Mouse (Mus musculus): ENCODE results near the gene Abhd5. TPM values are rescaled to one million over a fixed set of nuclear protein-coding genes. Genes with fewer than 3 reads are reported as not detected.

Gene Abhd5
- polyA plus RNA-seq, 1 experiment from 2014 or later: 15.9 TPM

DNA sequence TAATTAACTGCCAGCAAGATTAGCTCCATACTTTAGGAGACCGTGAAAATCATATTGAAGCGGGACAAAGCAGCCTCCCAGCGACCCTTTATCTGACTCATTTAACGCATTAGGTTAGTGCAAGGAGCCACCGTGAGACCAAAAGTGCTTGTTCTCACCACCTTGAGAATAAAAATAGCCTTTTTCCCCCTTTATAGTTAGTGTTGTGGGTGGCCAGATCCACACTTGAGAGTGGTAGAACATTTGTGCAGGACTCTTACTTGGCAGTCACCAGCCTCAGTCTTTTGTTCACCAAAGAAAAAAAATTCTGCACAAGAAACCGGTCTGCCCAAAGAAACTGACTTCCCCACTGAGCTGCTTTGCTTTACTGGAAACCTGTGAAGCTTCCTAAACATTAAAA is 29.6 kb downstream of the Abhd5 start:
- no peak overlapping the region for H3K4me2 ChIP-seq
- WGBS (ENCODE audit: insufficient replicate concordance): 76% methylated on average over 6 of the region's 6 CpGs
- ATAC-seq (replicated peaks; ENCODE audit: insufficient number of reproducible peaks, low FRiP score, low TSS enrichment): no peak
- H3K27ac ChIP-seq (ENCODE audit: low read depth, low read length): no peak overlapping the region
- H3K27me3 ChIP-seq (ENCODE audit: control insufficient read depth, insufficient read depth, low read length): no peaks in the 10 kb centered on the region
- peaks cover 2% of the 10 kb centered on the region; the same call in 1 of the 2 replicates for H3K36me3 ChIP-seq (ENCODE audit: control insufficient read depth, insufficient read depth, low read length)
- no peak overlapping the region for H3K9ac ChIP-seq (ENCODE audit: low read depth, low read length)
- no peaks in the 10 kb centered on the region for H3K9me3 ChIP-seq (replicated peaks; ENCODE audit: control insufficient read depth, low read length)
- no peaks in the 10 kb centered on the region for H3K4me1 ChIP-seq (ENCODE audit: control insufficient read depth, insufficient read depth, low read length)
- H3K4me3 ChIP-seq (ENCODE audit: low read depth, low read length): no peak overlapping the region

DNA sequence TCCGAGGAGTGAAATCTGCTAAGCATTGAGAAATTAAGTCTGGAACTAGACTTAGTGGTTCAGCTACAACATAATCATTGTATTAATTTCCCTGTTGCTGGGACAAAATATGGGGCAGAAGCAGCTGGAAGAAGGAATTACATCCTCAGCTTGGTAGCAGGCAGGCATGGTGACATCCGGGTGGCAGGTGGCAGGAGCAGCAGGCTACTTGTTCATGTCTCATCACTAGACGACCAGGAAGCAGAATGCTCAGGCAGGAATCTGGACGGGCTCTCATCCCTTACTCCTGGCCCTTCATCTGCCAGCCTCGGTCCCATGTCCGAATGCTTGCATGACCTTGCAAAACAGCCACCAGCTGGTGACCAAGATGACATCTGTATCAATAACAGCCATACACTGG is 30.6 kb downstream of the Abhd5 start:
- Histone ChIP-seq H3K9me3 (replicated peaks; ENCODE audit: control insufficient read depth, low read length) (no peaks in the 10 kb centered on the region), H3K27me3 (ENCODE audit: control insufficient read depth, insufficient read depth, low read length) (no peaks in the 10 kb centered on the region), H3K4me1 (ENCODE audit: control insufficient read depth, insufficient read depth, low read length) (no peaks in the 10 kb centered on the region), H3K36me3 (ENCODE audit: control insufficient read depth, insufficient read depth, low read length) (peaks cover 2% of the 10 kb centered on the region; the same call in 1 of the 2 replicates), H3K4me3 (ENCODE audit: low read depth, low read length) (no peak overlapping the region), H3K27ac (ENCODE audit: low read depth, low read length) (no peak overlapping the region), H3K4me2 (no peak overlapping the region), H3K9ac (ENCODE audit: low read depth, low read length) (no peak overlapping the region)
- ATAC-seq (replicated peaks; ENCODE audit: insufficient number of reproducible peaks, low FRiP score, low TSS enrichment): no peak
- WGBS (ENCODE audit: insufficient replicate concordance): 80% methylated on average over 6 of the region's 6 CpGs

DNA sequence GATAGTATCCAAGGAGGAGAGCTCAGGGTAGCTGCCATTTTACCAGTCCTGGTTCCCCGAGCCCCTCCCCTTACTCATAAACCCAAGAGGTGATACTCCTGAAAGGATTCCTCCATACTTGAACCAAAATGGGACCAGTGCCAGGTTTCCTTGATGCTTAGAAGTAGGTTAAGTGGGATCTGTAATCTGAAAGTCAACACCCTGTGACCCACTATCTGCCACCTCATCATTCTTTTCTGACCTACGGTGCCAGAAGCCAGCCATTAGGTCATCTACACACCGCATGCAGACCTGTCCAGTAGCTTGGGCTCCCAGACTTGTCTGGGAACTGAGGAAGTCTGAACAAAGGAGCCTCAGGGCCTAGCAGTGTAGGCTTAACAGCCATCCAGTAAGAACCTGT is 34.6 kb downstream of the Abhd5 start:
- H3K9me3 ChIP-seq (replicated peaks; ENCODE audit: control insufficient read depth, low read length): no peaks in the 10 kb centered on the region
- H3K4me1 ChIP-seq (ENCODE audit: control insufficient read depth, insufficient read depth, low read length): no peaks in the 10 kb centered on the region
- H3K27ac ChIP-seq (ENCODE audit: low read depth, low read length): no peak overlapping the region
- no peak for ATAC-seq (replicated peaks; ENCODE audit: insufficient number of reproducible peaks, low FRiP score, low TSS enrichment)
- WGBS (ENCODE audit: insufficient replicate concordance): 56% methylated on average over 3 of the region's 3 CpGs
- no peaks in the 10 kb centered on the region for H3K36me3 ChIP-seq (ENCODE audit: control insufficient read depth, insufficient read depth, low read length)
- H3K4me3 ChIP-seq (ENCODE audit: low read depth, low read length): no peak overlapping the region
- no peak overlapping the region for H3K4me2 ChIP-seq
- H3K27me3 ChIP-seq (ENCODE audit: control insufficient read depth, insufficient read depth, low read length): no peaks in the 10 kb centered on the region
- H3K9ac ChIP-seq (ENCODE audit: low read depth, low read length): no peak overlapping the region

DNA sequence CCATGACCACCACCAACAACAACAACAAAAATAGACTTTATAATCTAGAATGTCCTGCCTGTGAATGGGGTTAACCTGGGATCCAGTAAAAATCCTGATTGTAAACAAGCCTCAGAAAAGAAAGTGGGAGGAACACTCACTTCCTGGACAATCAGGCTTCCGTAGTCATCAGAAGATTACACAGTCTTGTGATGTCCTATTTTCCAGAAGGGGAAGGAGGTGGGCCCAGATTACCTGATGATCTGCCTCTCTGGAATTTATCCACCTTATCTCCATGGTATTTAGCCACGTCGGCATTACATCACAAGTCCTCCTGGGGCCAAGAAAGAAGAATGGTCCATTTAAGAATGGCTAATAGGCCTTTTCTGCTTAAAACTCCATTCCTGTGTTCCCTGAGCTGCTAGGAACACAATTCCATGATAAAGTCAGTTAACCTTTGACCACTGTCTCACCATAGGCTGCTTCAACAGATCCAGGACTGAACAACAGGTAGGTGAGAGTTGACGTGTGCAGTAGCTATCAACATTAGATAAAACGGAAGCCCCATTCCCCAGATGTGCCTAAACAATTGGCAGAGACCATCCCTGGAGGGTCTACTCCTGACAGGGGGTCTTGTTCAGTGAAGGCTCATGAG is 38.0 kb downstream of the Abhd5 start:
- H3K27ac ChIP-seq (ENCODE audit: low read depth, low read length): no peak overlapping the region
- no peak overlapping the region for H3K4me3 ChIP-seq (ENCODE audit: low read depth, low read length)
- no peaks in the 10 kb centered on the region for H3K36me3 ChIP-seq (ENCODE audit: control insufficient read depth, insufficient read depth, low read length)
- H3K4me2 ChIP-seq: no peak overlapping the region
- 58% methylated on average over 5 of the region's 5 CpGs for WGBS (ENCODE audit: insufficient replicate concordance)
- ATAC-seq (replicated peaks; ENCODE audit: insufficient number of reproducible peaks, low FRiP score, low TSS enrichment): no peak
- no peaks in the 10 kb centered on the region for H3K9me3 ChIP-seq (replicated peaks; ENCODE audit: control insufficient read depth, low read length)
- H3K4me1 ChIP-seq (ENCODE audit: control insufficient read depth, insufficient read depth, low read length): no peaks in the 10 kb centered on the region
- H3K27me3 ChIP-seq (ENCODE audit: control insufficient read depth, insufficient read depth, low read length): no peaks in the 10 kb centered on the region
- no peak overlapping the region for H3K9ac ChIP-seq (ENCODE audit: low read depth, low read length)

DNA sequence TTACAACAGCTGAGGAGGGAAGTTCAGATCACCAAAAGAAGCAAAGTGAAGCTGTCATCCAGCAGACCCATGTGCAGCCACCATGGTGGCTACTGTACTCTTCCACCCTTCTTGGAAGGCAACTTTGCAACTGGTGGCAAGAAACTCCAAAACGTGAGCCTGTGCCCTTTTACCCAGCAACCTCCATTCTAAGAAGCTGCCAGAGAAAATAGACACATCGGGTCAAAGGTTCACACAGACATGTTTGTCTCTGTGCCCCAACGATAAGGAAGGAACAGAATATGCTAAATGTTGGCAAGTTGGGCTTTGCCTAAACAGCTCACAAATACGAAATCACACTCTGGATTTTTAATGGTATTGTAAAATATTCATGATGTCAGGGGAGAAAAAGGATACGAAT is 44.4 kb downstream of the Abhd5 start:
- no peaks in the 10 kb centered on the region for H3K4me1 ChIP-seq (ENCODE audit: control insufficient read depth, insufficient read depth, low read length)
- no peak overlapping the region for H3K9ac ChIP-seq (ENCODE audit: low read depth, low read length)
- no peak overlapping the region for H3K4me2 ChIP-seq
- H3K36me3 ChIP-seq (ENCODE audit: control insufficient read depth, insufficient read depth, low read length): no peaks in the 10 kb centered on the region
- no peaks in the 10 kb centered on the region for H3K9me3 ChIP-seq (replicated peaks; ENCODE audit: control insufficient read depth, low read length)
- no peak overlapping the region for H3K27ac ChIP-seq (ENCODE audit: low read depth, low read length)
- WGBS (ENCODE audit: insufficient replicate concordance): 70% methylated on average over 5 of the region's 5 CpGs
- no peak for ATAC-seq (replicated peaks; ENCODE audit: insufficient number of reproducible peaks, low FRiP score, low TSS enrichment)
- no peak overlapping the region for H3K4me3 ChIP-seq (ENCODE audit: low read depth, low read length)
- no peaks in the 10 kb centered on the region for H3K27me3 ChIP-seq (ENCODE audit: control insufficient read depth, insufficient read depth, low read length)

DNA sequence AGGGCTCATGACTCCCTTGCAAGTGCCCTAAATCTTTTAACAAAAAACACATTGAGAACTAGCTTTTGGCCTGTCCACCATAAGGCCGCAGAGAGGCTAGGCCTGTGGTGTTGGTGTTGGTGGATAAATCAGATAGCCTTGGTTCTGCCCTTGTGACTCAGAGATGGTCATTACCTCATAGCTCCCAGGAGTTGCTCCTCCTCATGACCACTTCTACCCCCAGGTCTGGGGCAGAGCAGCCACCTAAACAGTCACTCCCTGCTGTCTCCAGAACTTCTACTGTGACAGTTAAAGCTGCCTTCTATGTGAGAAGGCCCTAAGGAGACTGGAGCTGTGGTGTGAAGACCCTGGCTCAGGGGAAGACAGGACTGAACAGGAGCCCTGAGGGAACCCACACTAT is 45.7 kb downstream of the Abhd5 start:
- ATAC-seq (replicated peaks; ENCODE audit: insufficient number of reproducible peaks, low FRiP score, low TSS enrichment): no peak
- WGBS (ENCODE audit: insufficient replicate concordance): 80% methylated on average over 1 of the region's 1 CpGs
- no peaks in the 10 kb centered on the region for H3K4me1 ChIP-seq (ENCODE audit: control insufficient read depth, insufficient read depth, low read length)
- H3K9ac ChIP-seq (ENCODE audit: low read depth, low read length): no peak overlapping the region
- no peaks in the 10 kb centered on the region for H3K27me3 ChIP-seq (ENCODE audit: control insufficient read depth, insufficient read depth, low read length)
- H3K4me2 ChIP-seq: no peak overlapping the region
- no peak overlapping the region for H3K27ac ChIP-seq (ENCODE audit: low read depth, low read length)
- H3K4me3 ChIP-seq (ENCODE audit: low read depth, low read length): no peak overlapping the region
- H3K9me3 ChIP-seq (replicated peaks; ENCODE audit: control insufficient read depth, low read length): no peaks in the 10 kb centered on the region
- H3K36me3 ChIP-seq (ENCODE audit: control insufficient read depth, insufficient read depth, low read length): no peaks in the 10 kb centered on the region

DNA sequence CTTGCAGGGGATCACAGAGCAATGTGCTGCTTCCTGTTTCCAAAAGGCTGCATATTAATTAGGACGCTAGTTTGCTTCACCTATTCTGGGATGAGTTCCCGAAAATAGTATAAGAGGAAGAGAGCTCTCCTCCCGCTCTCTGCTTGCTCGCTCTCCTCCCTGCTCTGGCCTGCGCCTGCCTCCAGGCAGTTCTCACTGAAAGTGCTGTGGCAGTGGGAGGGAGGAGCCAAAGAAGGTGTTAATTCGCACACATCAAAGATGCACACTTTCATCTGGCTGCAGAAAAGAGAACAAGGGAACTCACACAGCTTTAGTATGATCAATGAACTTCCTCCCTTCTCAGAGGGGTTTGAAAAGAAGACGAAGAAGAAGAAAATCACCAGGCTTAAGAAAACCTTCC is 47.3 kb downstream of the Abhd5 start:
- H3K27me3 ChIP-seq (ENCODE audit: control insufficient read depth, insufficient read depth, low read length): no peaks in the 10 kb centered on the region
- H3K4me2 ChIP-seq: no peak overlapping the region
- no peaks in the 10 kb centered on the region for H3K4me1 ChIP-seq (ENCODE audit: control insufficient read depth, insufficient read depth, low read length)
- H3K27ac ChIP-seq (ENCODE audit: low read depth, low read length): no peak overlapping the region
- no peaks in the 10 kb centered on the region for H3K9me3 ChIP-seq (replicated peaks; ENCODE audit: control insufficient read depth, low read length)
- no peak overlapping the region for H3K9ac ChIP-seq (ENCODE audit: low read depth, low read length)
- ATAC-seq (replicated peaks; ENCODE audit: insufficient number of reproducible peaks, low FRiP score, low TSS enrichment): no peak
- no peaks in the 10 kb centered on the region for H3K36me3 ChIP-seq (ENCODE audit: control insufficient read depth, insufficient read depth, low read length)
- 49% methylated on average over 7 of the region's 7 CpGs for WGBS (ENCODE audit: insufficient replicate concordance)
- no peak overlapping the region for H3K4me3 ChIP-seq (ENCODE audit: low read depth, low read length)

DNA sequence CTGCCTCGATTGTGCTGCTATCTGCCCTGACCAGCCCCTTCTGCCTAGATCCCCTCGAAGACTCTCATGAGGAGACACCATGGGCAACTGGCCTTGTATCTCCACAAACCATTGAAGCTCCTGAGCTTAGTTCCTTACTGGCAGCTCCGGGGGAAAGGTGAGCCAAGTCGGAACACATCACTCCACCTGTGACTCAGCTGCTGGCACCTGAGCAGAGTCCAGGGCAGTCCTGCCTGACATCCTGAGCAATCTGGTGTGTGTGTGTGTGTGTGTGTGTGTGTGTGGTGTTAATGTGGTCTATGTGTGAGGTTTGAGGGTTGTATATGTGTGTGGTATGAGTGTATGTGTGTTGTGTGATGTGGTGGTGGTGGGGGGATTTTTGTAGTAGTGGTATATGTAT is 49.8 kb downstream of the Abhd5 start:
- H3K27ac ChIP-seq (ENCODE audit: low read depth, low read length): no peak overlapping the region
- H3K4me2 ChIP-seq: no peak overlapping the region
- 78% methylated on average over 4 of the region's 4 CpGs for WGBS (ENCODE audit: insufficient replicate concordance)
- H3K4me1 ChIP-seq (ENCODE audit: control insufficient read depth, insufficient read depth, low read length): no peaks in the 10 kb centered on the region
- H3K36me3 ChIP-seq (ENCODE audit: control insufficient read depth, insufficient read depth, low read length): no peaks in the 10 kb centered on the region
- no peaks in the 10 kb centered on the region for H3K27me3 ChIP-seq (ENCODE audit: control insufficient read depth, insufficient read depth, low read length)
- no peaks in the 10 kb centered on the region for H3K9me3 ChIP-seq (replicated peaks; ENCODE audit: control insufficient read depth, low read length)
- no peak overlapping the region for H3K4me3 ChIP-seq (ENCODE audit: low read depth, low read length)
- no peak for ATAC-seq (replicated peaks; ENCODE audit: insufficient number of reproducible peaks, low FRiP score, low TSS enrichment)
- H3K9ac ChIP-seq (ENCODE audit: low read depth, low read length): no peak overlapping the region

DNA sequence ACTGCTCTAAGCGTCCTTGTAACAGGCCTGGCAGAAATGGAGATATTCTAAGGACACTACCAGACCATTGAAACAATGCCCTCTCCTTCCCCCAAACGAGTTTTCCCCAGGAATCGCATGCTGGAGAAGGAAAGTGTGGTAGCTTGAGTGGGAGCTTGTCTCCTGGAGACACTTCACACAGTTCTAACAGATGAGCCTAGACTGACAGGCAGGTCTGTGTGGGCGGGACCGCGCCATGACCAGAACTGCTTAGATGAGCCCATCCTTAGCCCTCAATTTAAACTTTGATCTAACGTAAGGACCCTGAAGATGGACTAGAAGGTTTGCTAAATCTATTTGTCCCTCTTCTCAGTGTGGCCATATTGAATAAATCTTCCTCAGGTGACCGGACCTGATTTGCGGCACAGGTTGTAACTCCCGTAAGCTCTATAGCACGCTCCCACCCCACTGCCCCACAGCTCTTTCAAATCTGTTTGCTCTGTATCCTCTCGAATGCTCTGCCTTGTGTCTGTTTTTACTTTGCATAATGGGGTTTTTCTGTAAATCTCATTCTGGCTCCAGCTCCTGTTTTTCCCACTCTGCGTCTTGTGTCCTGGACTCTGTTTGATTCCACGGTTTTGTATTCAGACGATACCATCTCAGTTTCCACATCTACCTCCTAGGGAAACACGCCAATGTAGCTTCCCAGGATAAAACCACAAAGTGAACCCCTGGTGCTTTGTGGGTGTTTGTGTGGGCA is 59.2 kb downstream of the Abhd5 start:
- 88% methylated on average over 16 of the region's 16 CpGs for WGBS (ENCODE audit: insufficient replicate concordance)
- Histone ChIP-seq H3K4me2 (no peak overlapping the region), H3K9ac (ENCODE audit: low read depth, low read length) (no peak overlapping the region), H3K9me3 (replicated peaks; ENCODE audit: control insufficient read depth, low read length) (no peaks in the 10 kb centered on the region), H3K36me3 (ENCODE audit: control insufficient read depth, insufficient read depth, low read length) (no peaks in the 10 kb centered on the region), H3K27ac (ENCODE audit: low read depth, low read length) (no peak overlapping the region), H3K4me3 (ENCODE audit: low read depth, low read length) (no peak overlapping the region), H3K4me1 (ENCODE audit: control insufficient read depth, insufficient read depth, low read length) (no peaks in the 10 kb centered on the region), H3K27me3 (ENCODE audit: control insufficient read depth, insufficient read depth, low read length) (no peaks in the 10 kb centered on the region)
- no peak for ATAC-seq (replicated peaks; ENCODE audit: insufficient number of reproducible peaks, low FRiP score, low TSS enrichment)
